Mouse (Mus musculus) embryonic stem cell, embryonic (primary cell): ENCODE results near the gene Abcb5.
"Not testable (repeated sequence)": the region's sequence is repeated elsewhere in the genome, so short reads cannot be mapped to it uniquely, and the experiment has no call there.

Experiments
- CTCF ChIA-PET, 4 experiments: fragments of 300-600 bp in 2 of 4; fragments of 350-600 bp in 2 of 4; sonication (Branson Sonifier 250); formaldehyde crosslinking; loops; one replicate each; lab custom pipeline; 2022; ENCODE audit warnings: inconsistent platforms in 2 of 4; lab: Charles Lee
- POLR2A ChIA-PET, 4 experiments: fragments of 300-600 bp in 2 of 4; fragments of 350-600 bp in 2 of 4; sonication (Branson Sonifier 250); formaldehyde crosslinking; loops; one replicate each; lab custom pipeline; 2022; ENCODE audit warnings: antibody characterized with exemption in 4 of 4, inconsistent platforms in 1 of 4; lab: Charles Lee

Gene Abcb5

GRCm38 (mm10) chr12:118966321-118966720 lies at the start of gene Abcb5:
Gene Abcb5 (minus strand): TSS chr12:118966421.
- ChIA-PET CTCF (no interaction called here), POLR2A (no interaction called here)

- CTCF ChIA-PET = interaction anchor here in 1 of 4 experiments (1.7 kb wide), 1 partner anchor 69 kb away, joined by 5 read pairs; no protein-coding TSS in a partner anchor
- POLR2A ChIA-PET = no interaction called here
These were observed 33.0 kb upstream of the Abcb5 start for GRCm38 (mm10) chr12:118999230-118999629.

GRCm38 (mm10) chr12:118994328-118995166 lies 28.3 kb upstream of the Abcb5 start:
- ChIA-PET POLR2A (no interaction called here), CTCF (interaction anchor here in 2 of 4 experiments (0.6 kb wide), 2 partner anchors 137 to 613 kb away, joined by 3 to 4 read pairs; no protein-coding TSS in a partner anchor)

- CTCF ChIA-PET = no interaction called here
- POLR2A ChIA-PET = no interaction called here
These were observed 18.6 kb upstream of the Abcb5 start for GRCm38 (mm10) chr12:118984852-118985251.

GRCm38 (mm10) chr12:118930386-118931318 lies 35.6 kb downstream of the Abcb5 start:
- POLR2A ChIA-PET = interaction anchor here in 1 of 4 experiments (0.6 kb wide), 1 partner anchor 402 kb away, joined by 3 read pairs; no protein-coding TSS in a partner anchor
- CTCF ChIA-PET = interaction anchor here (0.5 to 2.0 kb wide), 20 partner anchors 12 to 1098 kb away, joined by 3 to 8 read pairs (median 3); partner anchors contain the start of gene Itgb8 (in 1 of the 4)

GRCm38 (mm10) chr12:118926813-118927281 lies 39.4 kb downstream of the Abcb5 start:
- ChIA-PET CTCF (interaction anchor here in 3 of 4 experiments (0.6 to 1.1 kb wide), 4 partner anchors 500 to 1101 kb away, joined by 3 to 5 read pairs (median 3); no protein-coding TSS in a partner anchor), POLR2A (interaction anchor here in 1 of 4 experiments (1.5 kb wide), 1 partner anchor 18 kb away, joined by 3 read pairs; no protein-coding TSS in a partner anchor)

- CTCF ChIA-PET = interaction anchor here in 1 of 4 experiments (0.6 kb wide), 1 partner anchor 215 kb away, joined by 3 read pairs; no protein-coding TSS in a partner anchor
- POLR2A ChIA-PET = not testable (repeated sequence)
These were observed 42.3 kb downstream of the Abcb5 start for GRCm38 (mm10) chr12:118923874-118924273.

GRCm38 (mm10) chr12:118917771-118918170 lies 48.5 kb downstream of the Abcb5 start:
- ChIA-PET CTCF (interaction anchor here in 2 of 4 experiments (0.7 to 2.3 kb wide), 2 partner anchors 13 to 69 kb away, joined by 3 to 8 read pairs; no protein-coding TSS in a partner anchor), POLR2A (no interaction called here)

- ChIA-PET CTCF (no interaction called here), POLR2A (no interaction called here)
These were observed 55.9 kb downstream of the Abcb5 start for GRCm38 (mm10) chr12:118910360-118910759.

GRCm38 (mm10) chr12:118902249-118902648 lies 64.0 kb downstream of the Abcb5 start:
- CTCF ChIA-PET = interaction anchor here in 1 of 4 experiments (0.7 kb wide), 1 partner anchor 500 kb away, joined by 3 read pairs; no protein-coding TSS in a partner anchor
- POLR2A ChIA-PET = no interaction called here

GRCm38 (mm10) chr12:118887964-118888363 lies 78.3 kb downstream of the Abcb5 start:
- CTCF ChIA-PET = no interaction called here
- POLR2A ChIA-PET = no interaction called here

- CTCF ChIA-PET = no interaction called here
- POLR2A ChIA-PET = no interaction called here
These were observed 83.4 kb downstream of the Abcb5 start for GRCm38 (mm10) chr12:118882790-118883189.

- CTCF ChIA-PET = no interaction called here
- POLR2A ChIA-PET = no interaction called here
These were observed 93.5 kb downstream of the Abcb5 start for GRCm38 (mm10) chr12:118872673-118873072.

GRCm38 (mm10) chr12:118856151-118856550 lies 110.1 kb downstream of the Abcb5 start:
- ChIA-PET POLR2A (interaction anchor here in 1 of 4 experiments (0.5 kb wide), 1 partner anchor 564 kb away, joined by 3 read pairs; no protein-coding TSS in a partner anchor), CTCF (interaction anchor here in 3 of 4 experiments (0.6 to 1.4 kb wide), 7 partner anchors 10 to 1036 kb away, joined by 3 to 9 read pairs (median 4); no protein-coding TSS in a partner anchor)

GRCm38 (mm10) chr12:118854831-118855453 lies 111.3 kb downstream of the Abcb5 start:
- CTCF ChIA-PET = interaction anchor here in 3 of 4 experiments (0.7 to 2.7 kb wide), 7 partner anchors 18 to 1035 kb away, joined by 3 to 6 read pairs (median 3); no protein-coding TSS in a partner anchor

GRCm38 (mm10) chr12:118854401-118854800 lies 111.8 kb downstream of the Abcb5 start:
- ChIA-PET CTCF (interaction anchor here (0.6 to 2.7 kb wide), 7 partner anchors 18 to 1034 kb away, joined by 3 to 6 read pairs (median 3); no protein-coding TSS in a partner anchor), POLR2A (interaction anchor here in 1 of 4 experiments (0.6 to 1.2 kb wide), 4 partner anchors 18 to 1033 kb away, joined by 3 to 4 read pairs (median 4); no protein-coding TSS in a partner anchor)

More at GRCm38 (mm10) chr12:118854831-118855453, 111.3 kb downstream of the Abcb5 start:
- POLR2A ChIA-PET = interaction anchor here in 1 of 4 experiments (1.2 kb wide), 1 partner anchor 18 kb away, joined by 4 read pairs; no protein-coding TSS in a partner anchor

GRCm38 (mm10) chr12:118853331-118853730 lies 112.9 kb downstream of the Abcb5 start:
- CTCF ChIA-PET = interaction anchor here in 3 of 4 experiments (0.7 to 2.7 kb wide), 4 partner anchors 376 to 1033 kb away, joined by 3 to 6 read pairs (median 3); no protein-coding TSS in a partner anchor
- POLR2A ChIA-PET = interaction anchor here in 1 of 4 experiments (0.6 to 1.2 kb wide), 3 partner anchors 17 to 1339 kb away, joined by 3 to 4 read pairs (median 3); no protein-coding TSS in a partner anchor
